Mouse (Mus musculus) olfactory bulb, adult 2 months (tissue): ENCODE data around the gene Pigl.

Experiments
- CTCF ChIP-seq: fragments of 200-500 bp; IDR thresholded peaks from 2 replicates; pipeline ENCODE4 v1.5.1; 2012; ENCODE audit warnings: low read depth, mild to moderate bottlenecking, low read length, moderate library complexity; ENCODE audit not compliant: insufficient read depth
- POLR2A ChIP-seq: fragments of 200-500 bp; IDR thresholded peaks from 2 replicates; pipeline ENCODE4 v1.6.1; 2012; ENCODE audit warnings: mild to moderate bottlenecking, low read depth, low read length, moderate library complexity; ENCODE audit not compliant: insufficient read depth

- no peak for TF ChIP-seq CTCF
- TF ChIP-seq POLR2A = no peak
Measured at GRCm38 (mm10) chr11:62463225-62463915, 5.1 kb downstream of the Pigl start.
